Mouse (Mus musculus) testis, adult 2 months (tissue): ENCODE data around the gene Abat.

ENCODE experiments used
- CTCF ChIP-seq: fragments of 200-500 bp; IDR thresholded peaks from 2 replicates; pipeline ENCODE4 v1.5.1; 2012; ENCODE audit warnings: low read depth, mild to moderate bottlenecking, inconsistent platforms, low read length, moderate library complexity; ENCODE audit not compliant: control insufficient read depth, insufficient read depth, insufficient replicate concordance
- POLR2A ChIP-seq: fragments of 200-500 bp; IDR thresholded peaks from 2 replicates; pipeline ENCODE4 v1.6.1; 2012; ENCODE audit warnings: low read depth, mild to moderate bottlenecking, inconsistent platforms, low read length, moderate library complexity; ENCODE audit not compliant: control insufficient read depth

DNA sequence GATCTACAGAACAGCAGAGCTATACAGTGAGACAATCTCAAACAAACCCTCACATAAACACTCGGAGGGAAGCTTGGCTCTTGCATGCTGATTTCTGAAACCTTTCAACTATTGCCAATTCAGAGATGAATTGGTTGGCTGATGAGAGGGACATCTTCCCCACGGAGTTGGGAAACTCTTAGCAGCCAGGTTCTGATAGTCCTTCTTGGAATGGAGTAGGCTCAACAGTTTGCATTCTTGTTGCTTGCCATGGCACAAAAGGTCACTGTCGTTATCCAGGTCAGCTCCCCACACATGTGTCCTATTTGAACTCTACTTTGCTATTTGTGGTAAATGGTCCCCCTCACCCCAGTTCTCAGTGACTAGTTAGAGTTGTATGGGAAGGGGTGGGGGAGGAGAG lies 12.1 kb downstream of the Abat start:
- no peak for TF ChIP-seq CTCF
- no peak for TF ChIP-seq POLR2A
